Mouse (Mus musculus) stomach, postnatal 0 days (tissue): ENCODE results near the gene Slc25a4.
A peak's percentile ranks its signal among the peaks of the same experiment; 100 is the strongest.

ENCODE experiments used
- CTCF ChIP-seq: IDR thresholded peaks from 2 replicates; pipeline ENCODE4 v1.5.1; 2016; ENCODE audit warnings: antibody characterized with exemption, low read depth, mild to moderate bottlenecking, moderate library complexity
- EP300 ChIP-seq: optimal IDR thresholded peaks from 2 replicates; pipeline ENCODE3; 2016; ENCODE audit warnings: antibody characterized with exemption

GRCm38 (mm10) chr8:46185361-46185760 lies 25.7 kb downstream of the Slc25a4 start:
- peak; percentile 90 for TF ChIP-seq CTCF
- TF ChIP-seq EP300, result no peak
